Mouse (Mus musculus) bone marrow macrophage, adult 2 months (primary cell): ENCODE measurements around the gene Nop2.
A peak's percentile ranks its signal among the peaks of the same experiment; 100 is the strongest.
"Not testable (repeated sequence)": the region's sequence is repeated elsewhere in the genome, so short reads cannot be mapped to it uniquely, and the experiment has no call there.

ENCODE experiments used
- CTCF ChIP-seq: IDR thresholded peaks from 2 replicates; pipeline ENCODE4 v1.5.1; 2012; ENCODE audit warnings: low read depth, mild to moderate bottlenecking, low read length, moderate library complexity
- POLR2A ChIP-seq: IDR thresholded peaks from 2 replicates; pipeline ENCODE4 v1.6.1; 2012; ENCODE audit warnings: mild to moderate bottlenecking, low read depth, low read length, borderline replicate concordance

- TF ChIP-seq POLR2A: not testable (repeated sequence)
- TF ChIP-seq CTCF: 0 out of 2 replicates have a peak, but pooled peaks have one; percentile 4
Observed at GRCm38 (mm10) chr6:125161971-125162370, 30.3 kb downstream of the Nop2 start.
